Mouse (Mus musculus) embryonic fibroblast, embryonic 13.5 days (primary cell): ENCODE measurements around the gene Tmem235.

Experiments
- CTCF ChIP-seq: IDR thresholded peaks from 2 replicates; pipeline ENCODE4 v1.5.1; 2011; ENCODE audit warnings: mild to moderate bottlenecking, control low read depth, low read length, moderate library complexity, borderline replicate concordance; ENCODE audit not compliant: insufficient read depth
- POLR2A ChIP-seq: IDR thresholded peaks from 2 replicates; pipeline ENCODE4 v1.6.1; 2011; ENCODE audit warnings: low read depth, mild to moderate bottlenecking, control low read depth, low read length, moderate library complexity

DNA sequence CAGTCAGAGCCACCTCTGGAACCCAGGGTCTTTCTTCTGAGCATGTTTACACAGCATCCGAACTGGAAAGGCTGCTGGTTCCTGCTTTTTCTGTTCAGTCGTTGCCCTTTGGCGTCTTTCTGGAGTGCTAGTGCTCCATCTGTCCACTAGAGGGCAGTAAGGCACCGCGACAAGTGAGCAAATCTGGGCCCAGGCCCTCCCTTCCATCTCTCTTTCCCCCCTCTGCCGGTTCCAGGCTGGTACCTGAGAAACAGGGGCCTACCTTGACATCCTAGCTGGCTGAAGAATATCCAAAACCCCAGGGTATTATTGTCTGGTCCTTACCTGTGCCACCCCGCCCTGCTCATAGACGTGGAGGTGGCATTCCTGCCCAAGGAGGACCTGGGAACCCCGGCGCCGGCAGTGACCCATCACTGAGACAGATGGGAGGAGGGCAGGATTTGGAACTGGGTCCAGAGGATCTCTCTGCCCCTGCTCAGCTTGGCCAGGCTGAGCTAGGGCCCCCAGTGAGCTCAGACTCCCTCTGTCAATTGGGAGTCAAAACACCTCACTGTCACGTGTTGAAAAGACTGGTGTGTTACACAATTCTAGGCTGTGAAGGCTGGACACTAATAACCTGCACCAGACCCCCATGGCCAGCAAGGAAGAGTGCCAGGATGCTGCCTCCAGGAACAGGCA lies 10.3 kb downstream of the Tmem235 start:
- TF ChIP-seq CTCF (peak; percentile 96), POLR2A (no peak)
